Mouse (Mus musculus) myocyte (in vitro differentiated cells): ENCODE data around the gene Dhh. TPM values are rescaled to one million over a fixed set of nuclear protein-coding genes. Genes with fewer than 3 reads are reported as not detected.

Experiments used
- H3K27me3 ChIP-seq: one replicate; pipeline ENCODE4 v1.6.1; 2011; ENCODE audit not compliant: control insufficient read depth, insufficient read depth, insufficient read length
- H3K36me3 ChIP-seq: one replicate; pipeline ENCODE4 v1.6.1; 2011; ENCODE audit not compliant: control insufficient read depth, insufficient read depth
- H3K4me2 ChIP-seq: one replicate; pipeline ENCODE4 v1.6.1; 2011; ENCODE audit warnings: low read depth, control low read depth
- H3K4me3 ChIP-seq: one replicate; pipeline ENCODE4 v1.5.1; 2011; ENCODE audit warnings: mild to moderate bottlenecking, control low read depth, moderate library complexity
- H3K79me2 ChIP-seq: one replicate; pipeline ENCODE4 v1.6.1; 2011; ENCODE audit not compliant: control insufficient read depth, insufficient read depth
- H3ac ChIP-seq: one replicate; pipeline ENCODE4 v1.6.1; 2011; ENCODE audit not compliant: control insufficient read depth, insufficient read length
- CEBPB ChIP-seq: IDR thresholded peaks from 2 replicates; pipeline ENCODE4 v1.6.1; 2011; ENCODE audit warnings: mild to moderate bottlenecking, moderate library complexity; ENCODE audit not compliant: poor library complexity, insufficient read depth, severe bottlenecking
- E2F4 ChIP-seq: IDR thresholded peaks from one replicate; pipeline ENCODE4 v1.6.1; 2011; ENCODE audit warnings: mild to moderate bottlenecking, control low read depth, moderate library complexity; ENCODE audit not compliant: insufficient read depth
- MAX ChIP-seq: IDR thresholded peaks from one replicate; pipeline ENCODE4 v1.6.1; 2011; ENCODE audit warnings: low read depth, mild to moderate bottlenecking, control low read depth
- MYOD1 ChIP-seq, 3 experiments: IDR thresholded peaks; one replicate each; pipeline ENCODE4 v1.6.1; 2011; ENCODE audit warnings: control low read depth in 2 of 3, low read depth in 2 of 3, mild to moderate bottlenecking in 2 of 3, moderate library complexity in 1 of 3; ENCODE audit not compliant: insufficient read length in 2 of 3, control insufficient read depth in 1 of 3
- MYOG ChIP-seq, 3 experiments: IDR thresholded peaks; one replicate each; pipeline ENCODE4 v1.6.1; 2011; ENCODE audit warnings: control low read depth in 2 of 3, low read depth in 2 of 3, mild to moderate bottlenecking in 2 of 3; ENCODE audit not compliant: insufficient read length in 2 of 3, control insufficient read depth in 1 of 3, insufficient read depth in 1 of 3
- POLR2A ChIP-seq: IDR thresholded peaks from one replicate; pipeline ENCODE4 v1.6.1; 2011; ENCODE audit warnings: low read depth, mild to moderate bottlenecking, control low read depth, moderate library complexity; ENCODE audit not compliant: insufficient read length
- POLR2AphosphoS2 ChIP-seq: IDR thresholded peaks from one replicate; pipeline ENCODE4 v1.6.1; 2011; ENCODE audit warnings: low read depth, control low read depth; ENCODE audit not compliant: insufficient read length
- REST ChIP-seq: IDR thresholded peaks from one replicate; pipeline ENCODE4 v1.6.1; 2011; ENCODE audit warnings: mild to moderate bottlenecking, control low read depth, moderate library complexity; ENCODE audit not compliant: insufficient read depth, insufficient read length
- SRF ChIP-seq: IDR thresholded peaks from one replicate; pipeline ENCODE4 v1.6.1; 2011; ENCODE audit warnings: low read depth; ENCODE audit not compliant: control insufficient read depth, insufficient read length
- TCF12 ChIP-seq: IDR thresholded peaks from one replicate; pipeline ENCODE4 v1.6.1; 2011; ENCODE audit warnings: mild to moderate bottlenecking, control low read depth; ENCODE audit not compliant: poor library complexity, insufficient read depth, severe bottlenecking
- TCF3 ChIP-seq: IDR thresholded peaks from one replicate; pipeline ENCODE4 v1.6.1; 2011; ENCODE audit warnings: low read depth, control low read depth; ENCODE audit not compliant: insufficient read length
- USF1 ChIP-seq: IDR thresholded peaks from one replicate; pipeline ENCODE4 v1.6.1; 2011; ENCODE audit warnings: low read depth, mild to moderate bottlenecking, control low read depth, moderate library complexity
- polyA plus RNA-seq: library from polyadenylated mRNA; unstranded; fragments of >200 nt; fragmentation: generic; extraction: Trizol; gene quantifications from one replicate; pipeline ENCODE4 v1.2.1, GENCODE M21; 2012; ENCODE audit warnings: missing spikeins

The Dhh gene
- polyA plus RNA-seq, 1 experiment: 0.11 TPM

GRCm38 (mm10) chr15:98895635-98896589, 2.4 kb downstream of the Dhh start:
- TF ChIP-seq E2F4: no peak
- TF ChIP-seq MAX: no peak
- no peak for TF ChIP-seq MYOG (IDR thresholded peaks at IDR 0.05; ENCODE audit: control insufficient read depth in 1 of 3, insufficient read depth in 1 of 3, insufficient read length in 2 of 3, low read depth in 2 of 3)
- Histone ChIP-seq H3ac (no peak overlapping the region), H3K27me3 (peaks cover 40% of the 10 kb centered on the region)

GRCm38 (mm10) chr15:98894746-98895634, 3.4 kb downstream of the Dhh start:
- no peak overlapping the region for H3ac ChIP-seq
- no peaks in the 10 kb centered on the region for H3K36me3 ChIP-seq
- no peak for TF ChIP-seq MYOD1 (IDR thresholded peaks at IDR 0.05; ENCODE audit: control insufficient read depth in 1 of 3, insufficient read length in 2 of 3, low read depth in 2 of 3)
- no peak for TF ChIP-seq MYOG (IDR thresholded peaks at IDR 0.05; ENCODE audit: control insufficient read depth in 1 of 3, insufficient read depth in 1 of 3, insufficient read length in 2 of 3, low read depth in 2 of 3)
- peaks cover 40% of the 10 kb centered on the region for H3K27me3 ChIP-seq
- H3K4me2 ChIP-seq: no peak overlapping the region
- no peak overlapping the region for H3K4me3 ChIP-seq
- no peaks in the 10 kb centered on the region for H3K79me2 ChIP-seq

More at GRCm38 (mm10) chr15:98895635-98896589, 2.4 kb downstream of the Dhh start:
- H3K4me2 ChIP-seq: no peak overlapping the region
- H3K4me3 ChIP-seq: no peak overlapping the region
- no peaks in the 10 kb centered on the region for H3K79me2 ChIP-seq
- H3K36me3 ChIP-seq: no peaks in the 10 kb centered on the region

- Histone ChIP-seq H3K36me3 (no peaks in the 10 kb centered on the region), H3K27me3 (peaks cover 40% of the 10 kb centered on the region), H3K4me3 (no peak within 1 kb of the TSS), H3ac (no peak within 1 kb of the TSS), H3K79me2 (no peaks in the 10 kb centered on the region), H3K4me2 (peak within 1 kb of the TSS; percentile 58)
- TF ChIP-seq MYOG (IDR thresholded peaks at IDR 0.05; ENCODE audit: control insufficient read depth in 1 of 3, insufficient read depth in 1 of 3, insufficient read length in 2 of 3, low read depth in 2 of 3) (peak in 1 of 3 experiments; percentile 39), MYOD1 (IDR thresholded peaks at IDR 0.05; ENCODE audit: control insufficient read depth in 1 of 3, insufficient read length in 2 of 3, low read depth in 2 of 3) (peak in 1 of 3 experiments; percentile 11), TCF12 (no peak), E2F4 (no peak), USF1 (no peak)
Measured at GRCm38 (mm10) chr15:98893940-98894745, 4.2 kb downstream of the Dhh start, which contains the start of gene Rhebl1. Gene Rhebl1 (minus strand): TSS chr15:98894540.

- Histone ChIP-seq H3K36me3 (no peaks in the 10 kb centered on the region), H3K4me2 (no peak overlapping the region), H3K79me2 (no peaks in the 10 kb centered on the region), H3ac (no peak overlapping the region), H3K4me3 (no peak overlapping the region), H3K27me3 (peaks cover 37% of the 10 kb centered on the region)
- no peak for TF ChIP-seq REST
- no peak for TF ChIP-seq TCF12
- TF ChIP-seq SRF: no peak
- TF ChIP-seq TCF3: no peak
- no peak for TF ChIP-seq POLR2A
- TF ChIP-seq MYOG (IDR thresholded peaks at IDR 0.05; ENCODE audit: control insufficient read depth in 1 of 3, insufficient read depth in 1 of 3, insufficient read length in 2 of 3, low read depth in 2 of 3): no peak
- TF ChIP-seq MYOD1 (IDR thresholded peaks at IDR 0.05; ENCODE audit: control insufficient read depth in 1 of 3, insufficient read length in 2 of 3, low read depth in 2 of 3): no peak
- no peak for TF ChIP-seq E2F4
- no peak for TF ChIP-seq USF1
- TF ChIP-seq POLR2AphosphoS2: no peak
- no peak for TF ChIP-seq CEBPB
- no peak for TF ChIP-seq MAX
Measured at GRCm38 (mm10) chr15:98893036-98893435, 5.3 kb downstream of the Dhh start.
